Mouse (Mus musculus) heart, adult 2 months (tissue): ENCODE results near the gene Mtmr3. TPM values are rescaled to one million over a fixed set of nuclear protein-coding genes. Genes with fewer than 3 reads are reported as not detected.
A peak's percentile ranks its signal among the peaks of the same experiment; 100 is the strongest.

Source experiments
- DNase-seq, 2 experiments: peaks; one replicate each; pipeline ENCODE4 v3.0.0; 2021
- H3K27ac ChIP-seq: fragments of 200-600 bp; 2 replicates; pipeline ENCODE4 v1.8.1; 2022
- H3K27me3 ChIP-seq: fragments of 200-500 bp; 2 replicates; pipeline ENCODE4 v1.6.1; 2012; ENCODE audit warnings: mild to moderate bottlenecking, low read length, inconsistent platforms, mixed read lengths; ENCODE audit not compliant: control insufficient read depth, insufficient read depth
- H3K36me3 ChIP-seq: fragments of 200-500 bp; 2 replicates; pipeline ENCODE4 v1.6.1; 2012; ENCODE audit warnings: low read length, inconsistent platforms; ENCODE audit not compliant: control insufficient read depth, insufficient read depth
- H3K4me1 ChIP-seq: fragments of 200-500 bp; 2 replicates; pipeline ENCODE4 v1.6.1; 2011; ENCODE audit warnings: low read length; ENCODE audit not compliant: control insufficient read depth, insufficient read depth
- H3K4me3 ChIP-seq: fragments of 200-600 bp; 2 replicates; pipeline ENCODE4 v1.8.1; 2022
- H3K79me2 ChIP-seq: fragments of 200-500 bp; replicated peaks from 2 replicates; pipeline ENCODE4 v1.6.1; 2012; ENCODE audit warnings: mild to moderate bottlenecking, inconsistent platforms, low read length, moderate library complexity, mixed read lengths; ENCODE audit not compliant: control insufficient read depth, insufficient read depth
- H3K9ac ChIP-seq: fragments of 200-500 bp; 2 replicates; pipeline ENCODE4 v1.6.1; 2012; ENCODE audit warnings: low read depth, mild to moderate bottlenecking, control low read depth, inconsistent platforms, low read length, mixed read lengths
- CTCF ChIP-seq: fragments of 200-600 bp; IDR thresholded peaks from 2 replicates; pipeline ENCODE4 v1.8.1; 2022; ENCODE audit warnings: antibody characterized with exemption, mild to moderate bottlenecking, moderate library complexity
- EP300 ChIP-seq: fragments of 200-500 bp; IDR thresholded peaks from 2 replicates; pipeline ENCODE4 v1.6.1; 2011; ENCODE audit warnings: low read depth, low read length, control low read depth; ENCODE audit not compliant: insufficient read depth
- POLR2A ChIP-seq: fragments of 200-500 bp; IDR thresholded peaks from 2 replicates; pipeline ENCODE4 v1.6.1; 2011; ENCODE audit warnings: mild to moderate bottlenecking, low read depth, low read length, control low read depth; ENCODE audit not compliant: insufficient read depth
- WGBS: fragments of 180-500 bp; shearing (Covaris S2); methylation state at CpG from one replicate; pipeline ENCODE4 v1.1.7; 2018; 5-methylcytosine and 5-hydroxymethylcytosine counted together
- intact Hi-C: fragments of 180-260 bp; cut with DNase I; formaldehyde crosslinking; loops from one replicate; pipeline ENCODE4 v1.15.1; 2025
- polyA plus RNA-seq: library from polyadenylated mRNA; depleted of rRNA; stranded (reverse); fragments of >200 nt; gene quantifications from 2 replicates; pipeline ENCODE4 v1.2.3, GENCODE M21; 2012
- total RNA-seq, 2 experiments: library from RNA; stranded (reverse); gene quantifications; 2 replicates each; pipeline ENCODE4 v1.2.3; 2021

The Mtmr3 gene
- total and polyA plus RNA-seq, 3 experiments = 24.4 to 50.8 (median 43.9) TPM

DNA sequence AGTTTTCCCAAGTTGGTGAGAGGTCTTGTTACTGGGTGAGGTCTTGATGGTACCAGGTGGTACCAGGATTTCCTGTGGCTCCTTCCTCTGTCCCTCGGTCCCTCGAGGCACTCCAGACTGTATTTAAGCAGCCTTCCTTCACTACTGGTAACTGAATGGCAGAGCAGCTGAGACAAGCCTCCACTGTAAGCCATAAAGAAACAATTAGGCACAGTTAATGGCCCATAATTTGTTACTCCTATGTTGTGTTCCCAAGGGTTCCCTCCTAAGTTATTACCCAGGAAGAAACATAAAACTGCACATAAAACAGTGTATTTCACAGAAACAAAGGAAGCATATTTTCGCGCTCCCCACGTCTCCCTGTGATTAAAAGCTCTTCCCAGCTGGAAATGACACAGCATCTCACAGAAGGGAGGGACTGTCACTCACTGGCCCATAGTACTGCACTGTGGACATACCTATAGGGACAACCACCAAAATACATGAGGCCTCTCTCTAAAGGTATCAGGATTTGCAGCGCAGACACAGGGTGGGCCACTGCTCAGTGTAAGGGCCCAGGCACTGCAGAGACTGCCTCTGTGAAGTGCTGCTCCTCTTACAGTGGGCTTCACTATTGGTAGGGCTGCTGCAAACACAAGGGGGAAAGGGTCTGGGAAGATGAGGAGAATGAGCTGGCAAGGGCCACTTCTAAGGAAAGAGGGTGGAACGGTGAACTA, 122.0 kb downstream of the Mtmr3 start:
- Histone ChIP-seq H3K27me3 (no peaks in the 10 kb centered on the region; the same call in 1 of the 2 replicates), H3K27ac (no peak overlapping the region), H3K4me3 (no peak overlapping the region), H3K79me2 (no peaks in the 10 kb centered on the region), H3K4me1 (no peaks in the 10 kb centered on the region; the same call in 1 of the 2 replicates), H3K36me3 (no peaks in the 10 kb centered on the region), H3K9ac (no peak overlapping the region)
- WGBS = 65% methylated on average over 7 of the region's 7 CpGs
- DNase-seq = no peak
- intact Hi-C loops = no loop called here
- no peak for TF ChIP-seq EP300
- no peak for TF ChIP-seq CTCF
- TF ChIP-seq POLR2A = no peak

DNA sequence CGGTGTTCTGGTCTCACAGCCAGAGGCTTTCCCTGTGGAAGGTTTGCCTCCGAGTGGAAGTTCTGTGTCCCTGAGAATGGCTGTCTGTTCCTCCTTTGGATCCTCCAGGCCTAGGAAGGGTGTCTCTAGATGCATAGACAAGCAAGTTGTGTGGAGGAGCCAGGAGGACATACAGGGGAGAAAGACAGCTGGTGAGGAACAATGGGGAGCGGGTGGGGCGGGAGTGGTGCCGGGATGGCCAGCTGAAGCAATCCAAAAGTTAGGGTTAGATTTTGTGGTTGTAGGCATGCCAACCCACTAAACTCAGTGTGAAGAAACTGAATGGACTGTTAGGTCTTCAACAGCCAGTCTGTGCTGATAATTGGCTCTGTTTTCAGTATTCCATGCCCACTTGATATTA, 122.9 kb downstream of the Mtmr3 start:
- TF ChIP-seq CTCF = no peak
- no peak for TF ChIP-seq POLR2A
- no peak for TF ChIP-seq EP300
- Histone ChIP-seq H3K9ac (no peak overlapping the region), H3K4me3 (no peak overlapping the region), H3K79me2 (no peaks in the 10 kb centered on the region), H3K27me3 (no peaks in the 10 kb centered on the region; the same call in 1 of the 2 replicates), H3K36me3 (no peaks in the 10 kb centered on the region), H3K4me1 (no peaks in the 10 kb centered on the region; the same call in 1 of the 2 replicates), H3K27ac (no peak overlapping the region)
- DNase-seq = no peak
- intact Hi-C loops = no loop called here
- 65% methylated on average over 5 of the region's 5 CpGs for WGBS

DNA sequence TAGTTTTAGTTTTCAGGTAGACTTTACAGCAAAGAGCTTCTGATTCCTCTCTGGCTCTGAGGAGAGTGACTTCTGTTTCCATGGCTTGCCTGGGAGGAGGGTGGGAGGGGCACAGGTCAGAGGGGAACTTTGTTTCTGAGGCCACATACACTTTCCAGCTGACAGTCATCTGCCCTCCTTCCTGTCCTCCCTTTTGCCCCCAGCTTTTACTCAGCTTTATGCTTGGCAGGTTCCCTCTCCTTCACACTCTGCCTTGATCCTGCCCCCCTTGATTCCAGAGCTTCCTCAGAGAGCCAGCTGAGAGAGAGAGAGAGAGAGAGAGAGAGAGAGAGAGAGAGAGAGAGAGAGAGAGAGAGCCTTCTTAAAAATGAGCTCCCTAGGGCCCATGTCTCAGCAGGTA, 123.4 kb downstream of the Mtmr3 start:
- no peak overlapping the region for H3K4me3 ChIP-seq
- no peak overlapping the region for H3K9ac ChIP-seq
- DNase-seq = no peak
- no peaks in the 10 kb centered on the region for H3K79me2 ChIP-seq
- TF ChIP-seq CTCF (no peak), POLR2A (no peak), EP300 (no peak)
- intact Hi-C loops = no loop called here
- no peak overlapping the region for H3K27ac ChIP-seq
- no peaks in the 10 kb centered on the region; the same call in 1 of the 2 replicates for H3K27me3 ChIP-seq
- no peaks in the 10 kb centered on the region for H3K36me3 ChIP-seq
- H3K4me1 ChIP-seq = peaks cover 1% of the 10 kb centered on the region; the same call in 1 of the 2 replicates

DNA sequence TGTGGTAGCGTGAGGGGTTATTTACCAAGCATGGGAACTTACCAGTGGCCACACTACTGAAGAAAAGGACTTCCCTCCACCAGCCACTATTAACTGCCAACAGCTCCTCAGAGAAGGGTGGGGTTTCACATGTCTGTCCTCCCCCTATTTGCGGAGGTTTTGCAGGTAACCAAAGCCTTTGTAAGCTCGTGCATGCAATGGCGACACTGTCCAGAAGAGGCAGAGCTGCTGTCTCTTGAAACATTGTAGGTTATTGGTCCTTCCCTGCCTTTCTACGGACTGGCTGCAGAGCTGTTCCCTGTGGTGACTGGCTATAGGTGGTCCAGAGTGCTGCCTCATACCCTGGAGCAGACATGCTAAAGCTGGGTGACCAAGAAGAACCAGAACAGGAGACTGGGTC, 125.6 kb downstream of the Mtmr3 start:
- Histone ChIP-seq H3K27me3 (no peaks in the 10 kb centered on the region; the same call in 1 of the 2 replicates), H3K36me3 (no peaks in the 10 kb centered on the region), H3K4me1 (peaks cover 3% of the 10 kb centered on the region; the same call in 1 of the 2 replicates), H3K4me3 (no peak overlapping the region), H3K79me2 (no peaks in the 10 kb centered on the region), H3K27ac (no peak overlapping the region), H3K9ac (no peak overlapping the region)
- DNase-seq = no peak
- WGBS = 82% methylated on average over 5 of the region's 5 CpGs
- intact Hi-C loops = no loop called here
- no peak for TF ChIP-seq EP300

DNA sequence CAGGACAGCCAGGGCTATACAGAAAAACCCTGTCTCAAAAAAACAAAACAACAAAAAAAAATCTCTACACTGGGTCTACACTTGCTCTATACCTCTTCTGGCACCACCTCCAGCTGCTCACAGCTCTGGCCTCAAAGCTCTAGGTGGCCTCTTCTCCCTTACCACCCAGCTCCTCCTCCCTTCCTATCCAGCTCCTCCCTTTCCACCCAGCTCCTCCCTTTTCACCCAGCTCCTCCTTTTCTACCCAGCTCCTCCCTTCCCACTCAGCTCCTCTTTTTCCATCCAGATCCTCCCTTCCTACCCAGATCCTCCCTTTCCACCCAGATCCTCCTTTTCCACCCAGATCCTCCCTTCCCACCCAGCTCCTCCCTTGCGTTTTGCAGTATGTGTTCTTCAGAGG, 127.2 kb downstream of the Mtmr3 start:
- Histone ChIP-seq H3K4me1 (peaks cover 3% of the 10 kb centered on the region; the same call in 1 of the 2 replicates), H3K4me3 (no peak overlapping the region), H3K27ac (no peak overlapping the region), H3K9ac (no peak overlapping the region), H3K27me3 (no peaks in the 10 kb centered on the region; the same call in 1 of the 2 replicates), H3K36me3 (no peaks in the 10 kb centered on the region), H3K79me2 (no peaks in the 10 kb centered on the region)
- 68% methylated on average over 1 of the region's 1 CpGs for WGBS
- no peak for TF ChIP-seq EP300
- TF ChIP-seq POLR2A = no peak
- TF ChIP-seq CTCF = no peak
- intact Hi-C loops = no loop called here
- DNase-seq = no peak

DNA sequence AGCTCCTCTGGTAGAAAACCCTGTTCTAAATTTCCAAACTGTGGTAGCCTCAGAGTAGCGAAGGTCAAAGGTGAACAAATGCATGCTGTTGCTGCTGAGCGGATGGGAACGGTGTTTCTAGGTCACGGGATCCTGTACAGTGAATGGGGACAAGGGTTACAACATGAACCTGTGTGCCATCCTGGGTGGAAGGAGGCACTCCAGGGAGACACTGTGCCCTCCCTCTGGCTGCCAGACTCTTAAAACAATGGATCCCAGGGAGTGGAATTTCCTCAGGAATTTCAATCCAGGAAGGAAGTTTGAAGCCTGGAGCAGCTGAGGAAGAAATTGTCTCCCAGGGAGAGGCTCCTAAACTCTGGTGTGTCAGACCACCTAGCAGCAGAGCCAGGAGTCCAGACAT, 128.5 kb downstream of the Mtmr3 start:
- intact Hi-C loops = no loop called here
- H3K9ac ChIP-seq = no peak overlapping the region
- no peaks in the 10 kb centered on the region; the same call in 1 of the 2 replicates for H3K27me3 ChIP-seq
- peaks cover 3% of the 10 kb centered on the region; the same call in 1 of the 2 replicates for H3K4me1 ChIP-seq
- no peak for DNase-seq
- H3K36me3 ChIP-seq = no peaks in the 10 kb centered on the region
- no peak overlapping the region for H3K4me3 ChIP-seq
- H3K27ac ChIP-seq = peak overlapping the region; percentile 31
- WGBS = 42% methylated on average over 4 of the region's 4 CpGs
- H3K79me2 ChIP-seq = no peaks in the 10 kb centered on the region
- TF ChIP-seq CTCF (no peak), EP300 (no peak), POLR2A (no peak)
